Mouse (Mus musculus) c-Kit-negative CD71-positive TER-119-positive erythroid progenitor cells, embryonic 14.5 days (primary cell): ENCODE measurements around the gene Lrpap1.

Experiments used
- DNase-seq: peaks from one replicate; pipeline ENCODE4 v3.0.0-alpha.2; 2013; ENCODE audit warnings: low read depth, low spot score

Gene Lrpap1

GRCm38 (mm10) chr5:35104960-35105921, at the start of gene Lrpap1:
Gene Lrpap1 (minus strand): TSS chr5:35105766.
- peak; percentile 91 for DNase-seq

DNA sequence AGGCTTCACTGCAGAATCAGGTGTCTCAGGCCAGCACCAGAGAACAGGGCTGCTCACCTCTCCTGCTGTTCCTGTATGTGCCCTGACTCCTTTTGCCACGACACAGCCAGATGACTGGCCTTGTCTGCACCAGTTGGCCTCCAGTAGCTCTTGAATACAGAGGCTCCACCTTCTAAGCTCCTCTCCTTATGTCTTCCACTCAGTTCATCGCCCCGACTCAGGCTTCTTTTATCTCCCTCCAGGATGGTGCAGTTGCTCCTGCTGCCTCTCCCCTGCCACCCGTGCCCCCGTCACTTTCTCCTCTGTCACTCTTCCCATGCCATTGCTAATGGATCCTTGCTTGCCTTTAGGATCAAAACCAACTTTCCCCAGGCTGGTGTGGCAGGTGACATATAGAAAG, 44.4 kb upstream of the Lrpap1 start:
- DNase-seq: no peak

DNA sequence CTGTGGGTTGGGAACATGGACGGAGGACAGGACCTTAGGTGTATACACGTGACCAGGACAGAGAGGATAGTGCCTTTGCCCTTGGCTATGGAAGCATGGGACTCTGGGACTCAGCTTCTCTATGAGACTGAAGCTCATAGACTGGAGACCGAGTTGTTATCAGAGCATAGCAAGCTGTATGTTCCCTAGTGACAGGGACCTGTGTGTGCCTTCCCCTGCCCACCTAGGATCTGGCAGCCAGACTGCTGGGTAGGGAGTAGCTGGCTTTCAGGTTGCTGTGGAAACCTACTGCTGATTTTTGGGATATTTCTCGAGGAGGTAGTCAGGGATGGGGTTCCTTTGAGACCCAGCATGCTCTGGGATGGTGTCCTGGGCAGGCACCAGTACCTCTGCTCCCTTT, 44.0 kb upstream of the Lrpap1 start:
- DNase-seq: no peak

DNA sequence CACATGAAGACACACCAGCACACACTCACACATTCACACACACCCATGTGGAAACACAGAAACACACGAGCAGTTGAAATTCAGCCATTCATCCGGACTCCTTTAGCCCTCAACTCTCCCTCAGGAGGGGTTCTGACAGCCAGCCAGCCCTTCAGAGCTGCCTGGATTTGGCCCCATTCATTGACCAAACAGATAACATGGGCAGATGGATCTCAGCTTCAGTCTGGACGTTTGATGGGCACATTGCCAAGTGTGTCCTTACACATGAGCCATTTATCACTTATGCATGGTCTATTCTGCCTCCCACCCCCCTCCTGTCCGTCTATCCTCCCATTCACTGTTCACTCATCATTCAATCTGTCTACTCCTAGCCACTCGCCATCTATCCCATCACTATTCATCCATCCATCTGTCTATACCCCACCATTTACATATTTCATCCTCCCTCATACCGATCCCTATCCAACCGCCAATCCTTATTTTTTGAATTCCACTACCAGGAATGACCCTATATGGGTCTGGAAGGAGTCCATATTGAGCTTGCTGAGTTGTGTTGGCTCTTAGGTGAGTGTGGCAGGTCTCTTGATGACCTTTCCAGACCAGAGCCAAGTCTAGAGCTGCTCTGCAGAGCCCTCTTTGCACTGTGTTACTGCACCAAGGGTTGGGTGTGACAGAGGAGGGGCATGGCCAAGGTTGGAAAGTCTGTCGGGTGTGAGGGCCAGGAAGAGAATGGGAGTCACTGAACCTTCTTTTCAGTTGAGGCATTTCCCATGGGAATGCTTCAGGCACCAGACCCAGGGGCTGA, 42.6 kb upstream of the Lrpap1 start:
- no peak for DNase-seq

- DNase-seq: no peak
Observed at GRCm38 (mm10) chr5:35147155-35147962, 41.8 kb upstream of the Lrpap1 start.

GRCm38 (mm10) chr5:35146747-35147146, 41.2 kb upstream of the Lrpap1 start:
- DNase-seq: no peak

GRCm38 (mm10) chr5:35144716-35145115, 39.1 kb upstream of the Lrpap1 start:
- DNase-seq: no peak

DNA sequence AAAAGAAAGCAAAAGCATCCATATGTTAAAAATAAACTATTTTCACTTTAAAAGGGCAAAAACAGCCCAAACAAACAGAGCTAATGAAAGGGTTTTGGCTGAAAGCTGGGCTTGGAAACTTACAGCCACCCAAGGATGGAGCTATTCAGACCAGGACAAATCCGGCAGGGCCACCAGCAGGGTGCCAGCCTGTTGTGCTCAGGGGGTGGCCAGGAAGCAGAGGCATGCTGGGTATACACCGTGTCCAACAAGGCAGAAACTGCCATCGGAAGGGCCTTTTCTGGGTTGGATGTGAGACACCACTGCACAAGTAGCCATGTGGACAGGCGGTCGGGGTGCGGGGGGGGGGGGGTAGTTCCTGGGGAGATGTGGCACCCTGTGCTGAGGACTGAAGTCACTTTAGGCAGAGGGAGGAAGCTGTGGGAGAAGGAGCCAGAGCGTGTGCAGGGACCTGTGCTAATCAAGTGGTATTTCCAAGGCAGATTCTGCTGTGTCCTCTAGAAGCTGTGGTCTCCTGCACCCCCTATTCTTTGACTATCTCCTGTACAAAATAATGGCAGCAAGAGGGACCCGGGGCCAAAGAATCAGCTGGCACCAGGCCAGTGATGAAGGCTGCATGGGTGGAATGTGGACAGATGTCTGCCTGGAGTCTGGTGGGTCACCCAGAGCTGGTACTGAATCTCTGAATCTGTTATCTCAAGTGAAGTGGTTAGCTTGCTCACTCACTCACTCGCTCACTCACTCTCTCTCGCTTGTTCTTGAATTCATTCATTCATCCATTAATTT, 38.1 kb upstream of the Lrpap1 start:
- DNase-seq: no peak

DNA sequence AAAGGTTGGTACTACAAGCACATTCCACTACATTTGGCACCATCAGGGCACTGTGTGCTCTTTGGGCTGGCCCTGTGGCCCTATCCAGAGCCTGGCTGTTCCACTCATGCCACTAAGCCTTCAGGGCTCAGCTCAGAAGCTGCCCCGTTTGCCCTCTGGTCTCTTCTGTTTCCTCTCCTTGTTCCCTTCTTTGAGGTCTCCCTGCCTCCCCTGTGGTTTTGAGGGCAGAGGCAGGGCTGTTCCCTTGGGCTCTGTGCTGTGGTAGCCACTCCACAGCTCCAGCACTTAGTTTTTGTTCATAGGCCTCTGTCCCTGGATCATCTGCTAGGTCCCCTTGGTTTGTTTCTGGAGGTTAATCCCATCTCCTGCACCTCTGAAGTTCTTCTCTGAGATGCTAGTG, 37.3 kb upstream of the Lrpap1 start:
- DNase-seq: no peak

- DNase-seq: no peak
Observed at GRCm38 (mm10) chr5:35141316-35141715, 35.8 kb upstream of the Lrpap1 start.

DNA sequence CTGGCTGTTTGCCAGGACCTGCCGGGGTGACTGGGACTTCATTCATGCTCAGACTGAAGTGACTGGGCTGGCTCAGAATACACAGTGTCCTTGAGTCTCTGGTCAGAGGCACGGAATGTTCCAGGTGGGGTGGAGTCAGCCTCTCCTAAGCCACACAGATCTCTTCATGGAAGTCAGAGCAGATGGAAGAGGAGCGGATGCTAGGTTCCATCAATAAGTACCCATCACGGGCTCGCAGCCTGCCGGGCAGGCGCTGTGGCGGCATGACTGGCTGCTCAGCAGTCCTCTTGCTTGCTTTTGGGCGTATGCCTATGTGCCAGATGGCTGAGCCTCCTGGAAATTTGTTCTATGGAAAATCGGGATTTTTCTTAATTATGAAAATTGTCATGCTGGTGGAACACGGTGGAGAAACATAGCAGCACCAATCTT, 32.6 kb upstream of the Lrpap1 start:
- DNase-seq: no peak

- no peak for DNase-seq
Observed at GRCm38 (mm10) chr5:35137510-35138182, 32.1 kb upstream of the Lrpap1 start.

GRCm38 (mm10) chr5:35135903-35136302, 30.3 kb upstream of the Lrpap1 start:
- DNase-seq: no peak

- no peak for DNase-seq
Observed at GRCm38 (mm10) chr5:35134286-35134685, 28.7 kb upstream of the Lrpap1 start.

DNA sequence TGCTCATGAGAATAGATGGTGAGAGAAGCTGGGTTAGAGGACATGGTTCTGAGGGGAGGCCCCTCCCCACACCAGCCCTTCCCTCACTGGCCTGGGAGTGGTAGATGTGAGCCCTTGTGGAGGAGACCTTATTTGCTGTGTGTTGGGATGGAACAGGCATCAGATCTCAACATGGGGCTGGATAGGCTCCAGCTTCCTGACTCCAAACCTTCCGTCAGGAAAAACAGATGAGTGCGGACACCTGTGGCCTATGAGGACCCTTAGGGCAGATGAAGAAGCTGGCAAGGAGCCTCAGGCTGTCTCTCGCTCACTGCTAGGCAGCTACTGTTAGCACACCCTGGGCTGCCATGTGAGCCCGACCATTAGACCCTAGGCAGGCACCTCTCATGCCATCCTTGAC, 27.9 kb upstream of the Lrpap1 start:
- DNase-seq: no peak

- DNase-seq: no peak
Observed at GRCm38 (mm10) chr5:35132278-35132980, 26.9 kb upstream of the Lrpap1 start.

DNA sequence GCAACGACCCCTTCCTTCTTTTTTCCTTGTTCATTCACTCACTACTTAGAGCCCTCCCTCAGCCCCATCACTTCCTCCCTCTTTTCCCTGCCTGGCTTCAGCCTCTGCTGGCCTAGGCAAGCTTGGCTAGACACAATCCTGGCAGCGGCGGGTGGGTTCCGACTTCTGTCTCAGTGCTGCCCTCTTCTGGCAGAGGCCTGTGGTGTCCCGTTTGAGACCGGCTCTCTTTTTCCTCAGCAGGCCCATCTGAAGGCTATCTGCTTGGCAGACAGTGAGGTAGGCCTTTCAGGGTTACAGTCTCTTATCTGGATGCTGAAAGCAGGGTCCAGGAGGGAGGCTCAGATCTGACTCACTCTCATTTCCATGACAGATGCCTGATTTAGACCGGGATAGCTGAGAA, 26.2 kb upstream of the Lrpap1 start:
- peak; percentile 39 for DNase-seq

- no peak for DNase-seq
Observed at GRCm38 (mm10) chr5:35131237-35131636, 25.7 kb upstream of the Lrpap1 start.

- no peak for DNase-seq
Observed at GRCm38 (mm10) chr5:35129767-35130191, 24.2 kb upstream of the Lrpap1 start.

GRCm38 (mm10) chr5:35129208-35129607, 23.6 kb upstream of the Lrpap1 start:
- DNase-seq: no peak
